Mouse (Mus musculus) embryonic facial prominence, embryonic 13.5 days (tissue): ENCODE data around the gene Tfb1m. TPM values are rescaled to one million over a fixed set of nuclear protein-coding genes. Genes with fewer than 3 reads are reported as not detected.

ENCODE experiments used
- ATAC-seq: fragments of 200-750 bp; cut with Nextera tagmentation; 2 replicates; pipeline ENCODE4 v1.8.0; 2017; ENCODE audit warnings: low read depth; ENCODE audit not compliant: insufficient number of reproducible peaks, insufficient read depth, low FRiP score, low TSS enrichment
- H3K27ac ChIP-seq: fragments of 300-500 bp; sonication (generic); 2 replicates; pipeline ENCODE4 v1.5.1; 2015; ENCODE audit warnings: moderate library complexity, mild to moderate bottlenecking, inconsistent platforms
- H3K27me3 ChIP-seq: fragments of 300-500 bp; sonication (generic); 2 replicates; pipeline ENCODE4 v1.6.1; 2015; ENCODE audit warnings: mild to moderate bottlenecking, inconsistent platforms
- H3K36me3 ChIP-seq: fragments of 300-500 bp; sonication (generic); 2 replicates; pipeline ENCODE4 v1.6.1; 2015; ENCODE audit warnings: mild to moderate bottlenecking, inconsistent platforms
- H3K4me1 ChIP-seq: fragments of 300-500 bp; sonication (generic); 2 replicates; pipeline ENCODE4 v1.6.1; 2015; ENCODE audit warnings: inconsistent platforms
- H3K4me2 ChIP-seq: fragments of 300-500 bp; sonication (generic); 2 replicates; pipeline ENCODE4 v1.6.1; 2015; ENCODE audit warnings: moderate library complexity, mild to moderate bottlenecking, inconsistent platforms
- H3K4me3 ChIP-seq: fragments of 300-500 bp; sonication (generic); 2 replicates; pipeline ENCODE4 v1.5.1; 2015; ENCODE audit warnings: mild to moderate bottlenecking, inconsistent platforms
- H3K9ac ChIP-seq: fragments of 300-500 bp; sonication (generic); 2 replicates; pipeline ENCODE4 v1.6.1; 2015; ENCODE audit warnings: mild to moderate bottlenecking, inconsistent platforms
- H3K9me3 ChIP-seq: fragments of 300-500 bp; sonication (generic); 2 replicates; pipeline ENCODE4 v1.6.1; 2016; ENCODE audit warnings: inconsistent platforms
- WGBS: fragments of 180-500 bp; shearing (Covaris S2); methylation state at CpG from one replicate; pipeline ENCODE4 v1.1.7; 2015; ENCODE audit warnings: mixed read lengths; 5-methylcytosine and 5-hydroxymethylcytosine counted together
- polyA plus RNA-seq: library from polyadenylated mRNA; unstranded; fragments of >200 nt; fragmentation: Nextera tagmentation; extraction: Ambion mirVana; gene quantifications from 2 replicates; pipeline ENCODE4 v1.2.1, GENCODE M21; 2015

Tfb1m gene
- polyA plus RNA-seq, 1 experiment from 2014 or later, result 14.1 TPM

DNA sequence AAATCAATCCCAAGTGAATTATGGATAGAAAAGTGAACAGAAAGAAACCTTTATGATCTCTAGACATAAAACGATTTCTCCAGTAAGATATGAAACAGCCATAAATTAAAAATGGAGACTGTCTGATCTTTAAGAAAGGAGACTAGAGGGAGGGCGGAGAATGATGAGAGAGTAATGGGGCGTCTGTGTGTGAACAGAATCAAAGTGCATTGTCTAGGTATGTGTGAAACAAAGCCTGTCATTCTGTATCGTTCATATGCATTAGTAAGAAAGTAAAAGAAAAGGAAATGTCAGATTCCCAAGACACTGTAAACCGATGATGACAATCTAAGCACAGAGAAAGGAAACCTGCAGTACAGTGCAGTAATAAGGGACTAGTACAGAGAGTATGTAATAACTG is 16.5 kb downstream of the Tfb1m start:
- no peak for ATAC-seq
- no peaks in the 10 kb centered on the region for H3K9me3 ChIP-seq
- no peak overlapping the region for H3K27ac ChIP-seq
- H3K4me2 ChIP-seq, result no peak overlapping the region
- H3K27me3 ChIP-seq, result no peaks in the 10 kb centered on the region
- H3K4me3 ChIP-seq, result no peak overlapping the region
- 91% methylated on average over 5 of the region's 5 CpGs for WGBS
- H3K4me1 ChIP-seq, result no peaks in the 10 kb centered on the region
- H3K36me3 ChIP-seq, result peaks cover 14% of the 10 kb centered on the region; the same call in 1 of the 2 replicates
- H3K9ac ChIP-seq, result no peak overlapping the region

DNA sequence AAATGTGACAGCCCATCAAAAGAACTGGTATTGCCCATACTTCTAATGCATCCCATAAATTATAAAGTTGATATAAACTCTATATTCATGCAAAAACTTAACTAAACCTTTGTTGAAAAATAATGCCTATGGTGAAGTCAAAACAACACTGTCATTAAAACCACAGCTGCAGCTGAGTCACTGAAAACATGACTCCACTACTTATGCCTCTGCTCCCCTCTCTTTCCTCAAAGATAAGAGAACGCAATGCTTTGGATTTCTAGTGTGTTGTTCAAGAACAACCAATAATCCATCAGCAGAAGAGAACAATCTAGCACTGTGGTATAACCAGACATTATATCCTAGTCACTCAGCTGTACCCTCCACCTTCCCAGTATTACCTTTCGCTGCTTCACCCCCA is 17.3 kb downstream of the Tfb1m start:
- no peak overlapping the region for H3K4me2 ChIP-seq
- no peak for ATAC-seq
- no peaks in the 10 kb centered on the region for H3K4me1 ChIP-seq
- H3K9ac ChIP-seq, result no peak overlapping the region
- H3K27me3 ChIP-seq, result no peaks in the 10 kb centered on the region
- 96% methylated on average over 2 of the region's 2 CpGs for WGBS
- H3K9me3 ChIP-seq, result no peaks in the 10 kb centered on the region
- H3K36me3 ChIP-seq, result peaks cover 14% of the 10 kb centered on the region; the same call in 1 of the 2 replicates
- H3K4me3 ChIP-seq, result no peak overlapping the region
- H3K27ac ChIP-seq, result no peak overlapping the region

DNA sequence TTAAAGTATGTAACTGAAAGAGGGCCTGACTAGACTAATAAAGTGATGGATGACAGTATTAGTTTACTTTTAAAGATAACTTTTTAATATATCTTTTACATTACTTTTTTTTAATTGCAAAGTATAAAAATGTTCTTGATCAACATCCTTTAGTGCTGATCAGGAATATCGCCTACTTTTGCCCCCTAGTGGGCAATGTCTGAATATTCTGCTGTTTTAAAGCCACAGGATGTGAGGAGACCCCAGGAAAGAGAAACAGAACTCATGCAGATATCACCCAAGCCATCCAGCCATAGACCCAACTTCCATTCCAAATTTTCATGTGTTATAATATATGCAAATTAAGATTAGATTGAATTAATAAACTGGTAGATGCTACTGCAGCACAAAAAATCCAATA is 24.2 kb downstream of the Tfb1m start:
- Histone ChIP-seq H3K9me3 (no peaks in the 10 kb centered on the region), H3K4me2 (no peak overlapping the region), H3K9ac (no peak overlapping the region), H3K4me1 (no peaks in the 10 kb centered on the region), H3K4me3 (no peak overlapping the region), H3K27me3 (no peaks in the 10 kb centered on the region), H3K36me3 (peaks cover 10% of the 10 kb centered on the region), H3K27ac (no peak overlapping the region)
- no peak for ATAC-seq
- 18% methylated on average over 1 of the region's 1 CpGs for WGBS

DNA sequence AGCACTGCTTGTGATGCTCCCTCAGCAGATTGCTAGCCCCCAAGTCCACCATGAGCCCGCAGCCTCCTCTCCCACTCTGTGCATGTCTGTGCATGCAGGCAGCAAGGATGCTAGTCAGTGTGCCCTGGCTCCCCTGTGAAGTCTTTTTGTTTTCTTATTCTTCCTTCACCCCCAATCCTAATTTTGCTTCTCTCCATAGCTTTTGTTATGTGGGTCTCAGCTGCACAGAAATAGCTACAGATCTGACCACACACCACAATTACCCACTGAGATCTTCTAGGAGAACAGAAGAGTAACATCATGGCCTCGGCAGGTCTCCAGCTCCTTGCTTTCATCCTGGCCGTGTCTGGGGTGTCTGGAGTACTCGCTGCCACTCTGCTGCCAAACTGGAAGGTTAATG is 25.3 kb downstream of the Tfb1m start, which contains the start of gene Cldn20:
Cldn20 (plus strand) TSS at position 301 of the 400 bp plus-strand sequence.
- Histone ChIP-seq H3K36me3 (peaks cover 10% of the 10 kb centered on the region), H3K9me3 (no peaks in the 10 kb centered on the region), H3K27ac (no peak within 1 kb of the TSS), H3K4me1 (no peaks in the 10 kb centered on the region), H3K9ac (no peak within 1 kb of the TSS), H3K4me2 (no peak within 1 kb of the TSS), H3K27me3 (no peaks in the 10 kb centered on the region), H3K4me3 (no peak within 1 kb of the TSS)
- WGBS, result 85% methylated on average over 4 of the region's 4 CpGs
- no peak for ATAC-seq

DNA sequence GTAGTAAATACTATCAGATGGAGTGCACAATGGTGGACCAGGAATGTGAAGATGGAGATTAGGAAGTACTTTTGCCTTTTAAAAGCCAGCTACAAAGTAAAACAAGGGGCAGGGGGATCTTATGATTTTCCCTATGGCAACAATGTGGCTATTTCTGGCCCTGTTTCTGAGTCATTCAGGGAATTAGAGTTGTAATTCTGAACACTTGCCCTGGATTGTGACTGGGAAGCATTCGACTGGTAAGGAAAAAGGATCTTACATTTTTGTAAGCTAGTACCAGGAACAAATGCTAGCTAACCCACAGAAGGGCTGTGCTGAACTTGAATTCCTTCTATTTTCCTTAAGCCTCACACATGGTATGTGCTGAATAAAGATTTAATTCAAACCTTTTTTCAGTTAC is 25.9 kb downstream of the Tfb1m start:
- Histone ChIP-seq H3K36me3 (peaks cover 10% of the 10 kb centered on the region), H3K27me3 (no peaks in the 10 kb centered on the region), H3K9ac (no peak overlapping the region), H3K4me1 (no peaks in the 10 kb centered on the region), H3K9me3 (no peaks in the 10 kb centered on the region), H3K4me2 (no peak overlapping the region), H3K27ac (no peak overlapping the region), H3K4me3 (no peak overlapping the region)
- WGBS, result 63% methylated on average over 1 of the region's 1 CpGs
- ATAC-seq, result no peak

DNA sequence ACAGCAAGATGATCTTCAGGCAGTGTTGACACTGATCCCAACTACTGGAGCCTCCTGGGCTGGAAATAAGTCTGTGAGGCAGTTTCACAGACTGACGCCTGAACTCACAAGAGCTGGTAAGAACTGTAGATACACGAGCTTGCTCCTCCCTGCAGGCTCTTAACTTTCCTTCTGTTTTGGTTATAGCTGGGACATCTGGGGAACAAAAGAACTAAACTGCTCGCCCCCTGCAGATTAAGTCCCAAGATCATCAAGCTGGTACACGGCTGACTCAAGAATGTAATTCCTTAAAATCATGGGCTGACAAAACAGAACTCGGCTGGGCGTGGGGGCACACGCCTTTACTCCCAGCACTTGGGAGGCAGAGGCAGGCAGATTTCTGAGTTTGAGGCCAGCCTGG is 27.0 kb downstream of the Tfb1m start:
- WGBS, result 70% methylated on average over 7 of the region's 7 CpGs
- no peak overlapping the region for H3K9ac ChIP-seq
- H3K9me3 ChIP-seq, result no peaks in the 10 kb centered on the region
- no peaks in the 10 kb centered on the region for H3K27me3 ChIP-seq
- peaks cover 10% of the 10 kb centered on the region for H3K36me3 ChIP-seq
- no peak overlapping the region for H3K4me3 ChIP-seq
- H3K4me1 ChIP-seq, result no peaks in the 10 kb centered on the region
- no peak for ATAC-seq
- no peak overlapping the region for H3K4me2 ChIP-seq
- no peak overlapping the region for H3K27ac ChIP-seq

DNA sequence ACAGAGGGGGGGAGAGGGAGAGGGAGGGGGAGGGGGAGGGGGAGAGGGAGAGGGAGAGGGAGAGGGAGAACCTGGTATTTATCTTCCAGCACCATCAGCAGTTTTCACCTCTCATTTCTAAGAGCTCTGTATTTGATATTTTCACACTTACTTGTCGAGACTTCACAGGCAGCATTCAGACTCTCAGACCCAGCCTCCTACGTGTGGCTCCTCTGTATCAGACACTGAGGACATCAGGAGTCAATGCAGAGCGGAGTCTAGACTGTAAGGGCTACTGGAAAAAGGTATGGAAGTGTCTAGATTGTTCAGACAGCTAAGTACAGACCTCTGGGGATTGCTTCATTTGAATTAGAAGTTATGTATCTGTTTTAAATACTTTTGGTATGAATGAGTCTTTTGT is 28.1 kb downstream of the Tfb1m start:
- Histone ChIP-seq H3K27me3 (no peaks in the 10 kb centered on the region), H3K27ac (no peak overlapping the region), H3K9ac (no peak overlapping the region), H3K9me3 (no peaks in the 10 kb centered on the region), H3K4me2 (no peak overlapping the region), H3K36me3 (peaks cover 15% of the 10 kb centered on the region), H3K4me1 (no peaks in the 10 kb centered on the region), H3K4me3 (no peak overlapping the region)
- no peak for ATAC-seq
- 57% methylated on average over 3 of the region's 3 CpGs for WGBS

DNA sequence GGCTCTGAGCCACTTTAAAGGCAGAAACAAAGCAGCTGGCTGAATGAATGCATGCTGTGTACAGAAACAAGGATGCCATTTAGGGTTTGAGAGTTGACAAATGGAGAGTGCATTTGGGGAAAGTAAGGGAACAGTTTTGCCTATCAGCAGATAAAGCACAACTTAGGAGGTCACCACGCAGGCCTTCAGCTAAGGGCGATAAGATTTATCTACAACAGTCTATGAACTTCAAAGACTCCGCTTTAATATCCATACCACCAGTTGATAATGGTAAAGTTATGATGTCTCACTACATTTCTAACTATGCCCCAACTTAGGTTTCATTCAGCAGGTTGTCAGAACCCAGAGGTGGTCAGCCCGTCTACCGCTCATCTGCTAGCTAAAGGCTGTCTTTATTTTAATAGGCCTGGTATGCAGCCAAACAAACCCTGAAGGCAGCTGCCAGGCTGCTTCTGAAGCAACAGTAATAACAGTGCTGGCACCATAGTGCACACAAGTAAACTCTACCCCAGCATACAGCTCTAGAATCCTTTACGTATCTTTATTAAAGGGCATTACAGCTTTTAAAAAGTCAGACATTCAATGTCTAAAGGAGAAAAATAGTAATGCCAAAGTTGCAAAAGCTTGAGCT is 29.6 kb downstream of the Tfb1m start:
- no peak overlapping the region for H3K27ac ChIP-seq
- peaks cover 17% of the 10 kb centered on the region for H3K36me3 ChIP-seq
- no peaks in the 10 kb centered on the region for H3K9me3 ChIP-seq
- H3K27me3 ChIP-seq, result no peaks in the 10 kb centered on the region
- WGBS, result 77% methylated on average over 6 of the region's 6 CpGs
- no peaks in the 10 kb centered on the region for H3K4me1 ChIP-seq
- no peak for ATAC-seq
- no peak overlapping the region for H3K9ac ChIP-seq
- H3K4me3 ChIP-seq, result no peak overlapping the region
- H3K4me2 ChIP-seq, result no peak overlapping the region

DNA sequence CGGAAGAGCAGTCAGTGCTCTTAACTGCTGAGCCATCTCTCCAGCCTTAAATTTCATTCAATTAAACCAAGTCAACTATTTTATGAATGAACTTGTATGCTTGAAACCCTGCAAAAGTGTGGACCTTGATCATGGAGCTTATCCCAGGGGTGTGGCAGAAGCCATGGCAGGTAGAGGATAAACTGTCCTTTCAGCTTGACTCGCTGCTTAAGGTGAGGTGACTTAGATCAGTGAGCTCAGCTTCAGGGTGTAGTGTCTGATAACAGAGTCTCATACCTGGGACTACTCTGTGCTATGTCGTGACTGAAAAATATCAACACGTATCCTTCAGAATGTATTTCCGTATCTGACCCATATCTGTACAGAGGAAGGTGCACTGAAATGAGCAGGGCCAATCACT is 37.2 kb downstream of the Tfb1m start:
- no peaks in the 10 kb centered on the region for H3K9me3 ChIP-seq
- H3K36me3 ChIP-seq, result peaks cover 62% of the 10 kb centered on the region
- H3K9ac ChIP-seq, result no peak overlapping the region
- no peak for ATAC-seq
- H3K27ac ChIP-seq, result no peak overlapping the region
- WGBS, result 92% methylated on average over 5 of the region's 5 CpGs
- H3K4me2 ChIP-seq, result no peak overlapping the region
- no peak overlapping the region for H3K4me3 ChIP-seq
- H3K4me1 ChIP-seq, result no peaks in the 10 kb centered on the region
- no peaks in the 10 kb centered on the region for H3K27me3 ChIP-seq

DNA sequence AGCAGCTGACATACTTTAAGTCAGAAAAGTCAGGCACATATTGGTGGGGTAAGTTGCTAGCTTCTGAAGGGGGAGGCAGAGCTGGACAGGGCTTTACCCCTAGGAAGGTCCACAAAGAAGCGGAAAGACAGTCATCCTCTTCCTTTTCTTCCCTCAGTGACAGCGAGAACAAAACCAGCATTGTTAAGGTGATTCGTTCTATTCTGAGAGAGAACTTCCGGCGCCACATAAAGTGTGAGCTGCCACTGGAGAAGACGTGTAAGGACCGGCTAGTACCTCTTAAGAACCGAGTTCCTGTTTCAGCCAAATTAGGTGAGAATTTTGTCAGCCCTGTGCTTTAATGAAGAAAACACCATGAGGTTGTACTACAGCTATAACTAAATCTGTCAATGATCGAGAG is 41.2 kb downstream of the Tfb1m start:
- H3K9me3 ChIP-seq, result no peaks in the 10 kb centered on the region
- H3K27me3 ChIP-seq, result no peaks in the 10 kb centered on the region
- peaks cover 76% of the 10 kb centered on the region for H3K36me3 ChIP-seq
- 58% methylated on average over 9 of the region's 9 CpGs for WGBS
- no peak overlapping the region for H3K4me2 ChIP-seq
- no peak overlapping the region for H3K27ac ChIP-seq
- H3K4me1 ChIP-seq, result no peaks in the 10 kb centered on the region
- no peak overlapping the region for H3K9ac ChIP-seq
- no peak overlapping the region for H3K4me3 ChIP-seq
- ATAC-seq, result no peak

DNA sequence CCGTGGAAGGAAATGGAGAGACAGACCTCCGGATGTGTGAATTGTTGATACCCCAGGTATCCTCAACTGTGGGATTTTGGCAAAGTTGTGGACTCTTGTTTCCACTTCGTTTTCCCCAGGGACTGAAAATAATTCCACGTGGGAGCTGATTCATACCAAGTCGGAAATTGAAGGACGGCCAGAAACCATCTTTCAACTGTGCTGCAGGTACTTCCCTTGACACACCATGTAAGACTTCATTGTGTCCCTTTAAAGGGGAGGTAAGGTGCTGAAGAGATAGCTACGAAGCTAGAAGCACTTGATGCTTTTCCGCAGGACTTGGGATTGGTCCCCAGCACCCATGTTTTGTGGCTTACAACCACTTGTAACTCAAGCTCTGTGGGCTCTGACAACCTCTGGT is 41.7 kb downstream of the Tfb1m start:
- 89% methylated on average over 8 of the region's 8 CpGs for WGBS
- no peaks in the 10 kb centered on the region for H3K27me3 ChIP-seq
- no peak for ATAC-seq
- H3K4me3 ChIP-seq, result no peak overlapping the region
- no peak overlapping the region for H3K9ac ChIP-seq
- no peaks in the 10 kb centered on the region for H3K4me1 ChIP-seq
- no peak overlapping the region for H3K4me2 ChIP-seq
- no peaks in the 10 kb centered on the region for H3K9me3 ChIP-seq
- H3K36me3 ChIP-seq, result peaks cover 76% of the 10 kb centered on the region
- H3K27ac ChIP-seq, result no peak overlapping the region

DNA sequence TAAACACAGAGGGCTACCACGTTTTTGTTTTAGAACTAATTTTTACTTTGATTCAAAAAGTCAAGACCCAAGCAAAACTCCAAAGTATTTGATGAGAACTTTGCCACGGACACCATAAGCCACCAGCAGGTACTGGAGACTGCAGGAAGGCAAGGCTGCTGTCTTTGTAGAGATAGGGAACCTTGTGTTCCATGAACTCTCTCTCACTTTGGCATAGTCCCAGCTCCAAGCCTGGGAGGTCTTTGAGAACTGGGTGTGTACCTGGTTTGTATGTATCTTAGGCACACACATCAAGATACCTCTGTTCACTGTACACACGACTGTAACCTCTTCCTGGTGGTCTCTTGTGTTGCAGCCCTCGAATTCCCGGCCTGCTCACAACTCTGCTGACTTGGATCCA is 43.3 kb downstream of the Tfb1m start:
- 86% methylated on average over 5 of the region's 5 CpGs for WGBS
- Histone ChIP-seq H3K4me2 (no peak overlapping the region), H3K4me1 (no peaks in the 10 kb centered on the region), H3K36me3 (peaks cover 72% of the 10 kb centered on the region), H3K4me3 (no peak overlapping the region), H3K27me3 (no peaks in the 10 kb centered on the region), H3K9me3 (no peaks in the 10 kb centered on the region), H3K27ac (no peak overlapping the region), H3K9ac (no peak overlapping the region)
- ATAC-seq, result no peak
